Mouse (Mus musculus) frontal cortex, adult 2 months (tissue): ENCODE data around the gene Brsk2. TPM values are rescaled to one million over a fixed set of nuclear protein-coding genes. Genes with fewer than 3 reads are reported as not detected.
"Not testable (repeated sequence)": the region's sequence is repeated elsewhere in the genome, so short reads cannot be mapped to it uniquely, and the experiment has no call there.

Experiments
- DNase-seq, 2 experiments: peaks; one replicate each; pipeline ENCODE4 v3.0.0; 2022; ENCODE audit warnings: low spot score in 1 of 2; ENCODE audit errors: extremely low spot score in 1 of 2
- polyA plus RNA-seq: library from polyadenylated mRNA; depleted of rRNA; stranded (reverse); fragments of >200 nt; gene quantifications from 2 replicates; pipeline ENCODE4 v1.2.3, GENCODE M21; 2012; rRNA removed

Brsk2 gene
- polyA plus RNA-seq: 115 and 121 TPM in 2 replicates

- DNase-seq: peak; percentile 94 to 97
Measured at GRCm38 (mm10) chr7:141948906-141949798, at the start of gene Brsk2. Brsk2 (plus strand) TSS chr7:141949751.

GRCm38 (mm10) chr7:141901825-141902224 is 47.7 kb upstream of the Brsk2 start:
- DNase-seq: no peak

GRCm38 (mm10) chr7:141902269-141902729 is 47.3 kb upstream of the Brsk2 start:
- DNase-seq: peak; percentile 95 to 99

GRCm38 (mm10) chr7:141902791-141903190 is 46.8 kb upstream of the Brsk2 start:
- DNase-seq: peak; percentile 65 to 77

- no peak for DNase-seq
Measured at GRCm38 (mm10) chr7:141908591-141908990, 41.0 kb upstream of the Brsk2 start.

- DNase-seq: no peak
Measured at GRCm38 (mm10) chr7:141911305-141911704, 38.2 kb upstream of the Brsk2 start.

- DNase-seq: no peak
Measured at GRCm38 (mm10) chr7:141918407-141918806, 31.1 kb upstream of the Brsk2 start, which contains the start of gene Tollip. Tollip (minus strand) TSS chr7:141918507.

GRCm38 (mm10) chr7:141924121-141924520 is 25.4 kb upstream of the Brsk2 start:
- DNase-seq: not testable (repeated sequence)

GRCm38 (mm10) chr7:141924917-141925316 is 24.6 kb upstream of the Brsk2 start:
- peak in 1 of 2 experiments; percentile 81 for DNase-seq

- DNase-seq: peak; percentile 75 to 82
Measured at GRCm38 (mm10) chr7:141928642-141929041, 20.9 kb upstream of the Brsk2 start.

- DNase-seq: no peak
Measured at GRCm38 (mm10) chr7:141934128-141934898, 15.2 kb upstream of the Brsk2 start.

GRCm38 (mm10) chr7:141934951-141935350 is 14.6 kb upstream of the Brsk2 start:
- no peak for DNase-seq

- no peak for DNase-seq
Measured at GRCm38 (mm10) chr7:141943444-141943843, 6.1 kb upstream of the Brsk2 start.

- peak; percentile 81 to 88 for DNase-seq
Measured at GRCm38 (mm10) chr7:141945927-141946326, 3.6 kb upstream of the Brsk2 start.

GRCm38 (mm10) chr7:141947512-141947911 is 2.0 kb upstream of the Brsk2 start:
- DNase-seq: no peak

GRCm38 (mm10) chr7:141948045-141948444 is 1.5 kb upstream of the Brsk2 start:
- DNase-seq: no peak

- DNase-seq: no peak
Measured at GRCm38 (mm10) chr7:141949799-141950103, 200 bp downstream of the Brsk2 start.

- no peak for DNase-seq
Measured at GRCm38 (mm10) chr7:141950104-141951013, 808 bp downstream of the Brsk2 start.

- DNase-seq: no peak
Measured at GRCm38 (mm10) chr7:141951821-141952220, 2.3 kb downstream of the Brsk2 start.

GRCm38 (mm10) chr7:141952920-141953319 is 3.4 kb downstream of the Brsk2 start:
- DNase-seq: peak in 1 of 2 experiments; percentile 71
